Mouse (Mus musculus): ENCODE results near the gene Naxd. TPM values are rescaled to one million over a fixed set of nuclear protein-coding genes. Genes with fewer than 3 reads are reported as not detected.

Gene Naxd
- polyA plus RNA-seq, 1 experiment from 2014 or later = 40.4 TPM

DNA sequence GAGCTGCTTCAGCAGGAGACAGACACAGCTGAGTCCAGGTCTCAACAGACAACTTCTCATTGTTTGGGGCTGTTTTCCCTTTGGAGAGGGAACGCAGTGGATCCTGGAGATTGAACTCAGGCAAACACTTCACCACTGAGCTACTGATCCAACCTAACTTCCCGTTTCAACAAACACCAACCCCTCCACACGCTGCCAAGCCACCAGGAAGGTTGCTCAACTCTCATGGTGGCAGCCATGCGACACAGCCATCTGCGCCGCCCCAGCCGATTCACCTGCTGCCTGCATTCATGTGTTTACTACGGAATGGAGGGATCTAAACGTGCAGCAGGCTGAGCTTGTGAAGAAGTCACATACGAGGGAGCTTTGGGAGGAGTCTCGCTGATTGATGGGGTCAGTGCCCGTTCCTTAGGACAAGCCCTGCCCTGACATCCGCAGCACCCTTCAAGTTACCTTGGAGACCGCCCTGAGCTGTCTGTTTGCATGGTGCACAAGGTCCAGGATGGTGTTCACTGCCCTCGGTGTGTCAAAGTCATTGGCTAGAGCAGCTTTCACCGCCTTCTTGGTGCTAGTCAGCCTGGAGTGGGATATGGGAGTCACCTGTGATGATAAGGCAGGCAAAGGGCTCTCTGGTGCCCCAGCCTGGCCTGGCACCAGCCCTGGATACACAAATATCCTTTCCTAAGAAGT, 20.2 kb downstream of the Naxd start:
- no peak for ATAC-seq (ENCODE audit: low read depth)
- no peak overlapping the region for H3K27ac ChIP-seq
- WGBS (ENCODE audit: insufficient replicate concordance) = 76% methylated on average over 16 of the region's 16 CpGs
- no peaks in the 10 kb centered on the region for H3K9me3 ChIP-seq (replicated peaks)
- H3K27me3 ChIP-seq = no peaks in the 10 kb centered on the region
- H3K4me3 ChIP-seq (replicated peaks) = no peak overlapping the region
- H3K36me3 ChIP-seq = peaks cover 86% of the 10 kb centered on the region
- no peak for DNase-seq
- no peak overlapping the region for H3K9ac ChIP-seq
- H3K4me2 ChIP-seq = no peak overlapping the region
- peaks cover 34% of the 10 kb centered on the region for H3K4me1 ChIP-seq (replicated peaks)

DNA sequence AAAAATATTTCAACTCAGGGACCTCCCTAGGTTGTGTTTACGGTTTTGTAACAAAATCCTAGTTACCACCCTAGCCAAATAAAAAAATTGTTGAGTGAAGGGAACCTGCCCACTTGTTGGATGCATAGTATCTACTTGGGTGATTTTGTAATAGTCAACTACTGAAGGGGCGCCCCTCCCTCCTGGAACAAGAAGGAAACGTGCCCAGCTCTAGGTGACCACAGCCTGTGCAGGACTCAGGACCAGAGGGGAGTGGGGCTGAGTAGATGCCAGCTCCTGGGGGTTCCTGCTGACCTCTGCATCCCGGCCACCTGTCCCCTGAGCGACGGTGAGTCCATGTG, 20.7 kb downstream of the Naxd start:
- H3K4me1 ChIP-seq (replicated peaks) = peaks cover 29% of the 10 kb centered on the region
- WGBS (ENCODE audit: insufficient replicate concordance) = 83% methylated on average over 6 of the region's 6 CpGs
- no peaks in the 10 kb centered on the region for H3K9me3 ChIP-seq (replicated peaks)
- ATAC-seq (ENCODE audit: low read depth) (no peak), DNase-seq (no peak)
- peaks cover 83% of the 10 kb centered on the region for H3K36me3 ChIP-seq
- H3K4me3 ChIP-seq (replicated peaks) = no peak overlapping the region
- no peak overlapping the region for H3K9ac ChIP-seq
- no peak overlapping the region for H3K27ac ChIP-seq
- no peaks in the 10 kb centered on the region for H3K27me3 ChIP-seq
- H3K4me2 ChIP-seq = no peak overlapping the region

DNA sequence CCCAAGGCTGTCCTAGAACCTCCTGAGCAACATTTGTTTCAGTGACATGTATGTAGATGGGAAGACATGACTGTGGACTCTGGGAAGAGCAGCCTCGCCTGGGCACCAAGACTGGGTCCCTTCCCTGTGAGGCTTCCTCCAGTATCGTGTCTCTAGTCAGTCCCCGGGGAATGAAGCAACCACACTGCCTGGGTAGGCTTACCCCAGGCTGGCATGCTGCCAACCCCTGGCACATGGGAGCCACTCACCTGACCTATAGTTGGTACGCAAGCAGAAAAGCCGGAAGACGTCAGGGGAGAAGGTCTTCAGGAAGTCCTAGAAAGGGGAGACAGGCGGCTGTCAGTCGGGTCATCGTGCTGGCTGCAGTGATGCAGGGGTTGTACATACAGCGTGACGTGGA, 21.4 kb downstream of the Naxd start:
- WGBS (ENCODE audit: insufficient replicate concordance) = 84% methylated on average over 11 of the region's 11 CpGs
- Histone ChIP-seq H3K4me3 (replicated peaks) (no peak overlapping the region), H3K4me1 (replicated peaks) (peaks cover 23% of the 10 kb centered on the region), H3K9ac (no peak overlapping the region), H3K4me2 (no peak overlapping the region), H3K36me3 (peaks cover 76% of the 10 kb centered on the region), H3K9me3 (replicated peaks) (no peaks in the 10 kb centered on the region), H3K27me3 (no peaks in the 10 kb centered on the region), H3K27ac (no peak overlapping the region)
- DNase-seq (no peak), ATAC-seq (ENCODE audit: low read depth) (no peak)

DNA sequence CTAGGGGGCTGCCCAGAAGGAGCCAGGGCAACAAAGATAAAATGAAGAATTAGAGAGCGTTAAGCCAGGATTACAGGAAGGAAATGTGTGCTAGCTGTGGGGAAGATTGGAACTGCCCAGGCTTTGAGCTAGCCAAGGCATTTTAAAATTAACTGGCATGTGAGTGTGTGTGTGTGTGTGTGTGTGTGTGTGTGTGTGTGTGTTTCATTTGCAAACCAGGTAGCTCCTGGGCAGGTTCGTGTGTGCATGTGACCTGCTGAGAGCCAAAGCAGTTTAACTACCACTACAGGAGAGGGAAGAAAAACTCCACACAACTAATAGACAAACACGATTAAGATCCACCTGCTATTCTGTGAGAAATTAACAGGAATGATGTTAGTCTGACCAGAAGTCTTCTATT, 26.0 kb downstream of the Naxd start:
- H3K27ac ChIP-seq = no peak overlapping the region
- H3K36me3 ChIP-seq = peaks cover 48% of the 10 kb centered on the region
- no peak overlapping the region for H3K4me3 ChIP-seq (replicated peaks)
- no peak overlapping the region for H3K9ac ChIP-seq
- no peaks in the 10 kb centered on the region for H3K9me3 ChIP-seq (replicated peaks)
- 0 out of 2 replicates have a peak, but pooled peaks cover 3% of the 10 kb centered on the region for H3K4me1 ChIP-seq (replicated peaks)
- no peaks in the 10 kb centered on the region for H3K27me3 ChIP-seq
- no peak for ATAC-seq (ENCODE audit: low read depth)
- DNase-seq = no peak
- WGBS (ENCODE audit: insufficient replicate concordance) = 68% methylated on average over 3 of the region's 3 CpGs
- H3K4me2 ChIP-seq = no peak overlapping the region

DNA sequence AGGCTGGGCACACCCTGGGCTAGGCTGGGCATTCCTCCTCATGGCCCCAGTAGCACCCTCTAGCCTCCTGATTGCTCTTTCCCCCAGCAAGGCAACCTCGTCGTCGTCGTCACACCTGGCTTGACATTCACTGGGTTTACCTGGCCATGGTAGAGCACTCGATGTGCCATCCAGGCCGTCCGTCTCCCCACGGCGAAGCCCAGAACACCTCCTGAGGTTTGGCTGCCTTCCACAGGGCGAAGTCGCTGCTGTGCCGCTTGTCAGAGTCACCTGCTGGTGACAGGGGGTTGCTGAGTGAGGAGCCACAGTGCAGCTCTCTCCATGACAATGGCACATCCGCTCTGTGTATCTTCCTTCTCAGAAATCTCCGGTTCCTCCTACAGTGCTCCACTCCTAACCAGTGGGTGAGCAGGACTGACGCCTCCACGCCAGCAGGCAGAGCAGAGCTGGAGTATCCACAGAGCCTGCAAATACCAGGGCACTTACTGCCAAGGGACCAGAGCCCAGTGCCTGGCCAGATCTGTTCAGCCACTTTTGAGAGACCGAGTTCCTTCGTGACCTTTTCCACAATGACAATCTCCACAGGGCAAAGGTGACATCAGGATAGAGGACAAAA, 33.0 kb downstream of the Naxd start:
- Histone ChIP-seq H3K27ac (no peak overlapping the region), H3K4me2 (no peak overlapping the region), H3K36me3 (peaks cover 77% of the 10 kb centered on the region), H3K9me3 (replicated peaks) (no peaks in the 10 kb centered on the region), H3K27me3 (no peaks in the 10 kb centered on the region), H3K4me3 (replicated peaks) (no peak overlapping the region), H3K9ac (no peak overlapping the region), H3K4me1 (replicated peaks) (no peaks in the 10 kb centered on the region)
- no peak for DNase-seq
- ATAC-seq (ENCODE audit: low read depth) = peak; percentile 50
- WGBS (ENCODE audit: insufficient replicate concordance) = 81% methylated on average over 18 of the region's 18 CpGs

DNA sequence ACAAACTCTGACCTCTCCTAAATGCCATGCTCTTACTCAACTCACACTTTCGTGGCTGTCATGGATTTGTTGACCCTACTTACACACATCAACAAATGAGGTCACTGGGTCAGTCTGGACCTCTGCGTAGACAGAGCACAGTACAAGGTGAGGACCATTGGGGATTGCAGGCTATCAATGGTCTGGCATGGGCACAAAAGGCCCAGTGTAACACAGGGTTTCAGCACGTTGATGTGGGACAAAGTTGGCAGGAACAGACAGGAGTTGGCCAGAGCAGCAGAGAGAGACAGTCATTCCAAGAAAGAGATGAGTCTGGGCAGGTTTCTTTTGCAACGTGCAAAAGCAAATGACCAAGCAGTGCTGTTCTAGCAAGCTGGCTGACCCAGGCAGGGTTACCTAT, 33.5 kb downstream of the Naxd start:
- H3K9ac ChIP-seq = no peak overlapping the region
- H3K4me2 ChIP-seq = no peak overlapping the region
- no peaks in the 10 kb centered on the region for H3K9me3 ChIP-seq (replicated peaks)
- no peak overlapping the region for H3K27ac ChIP-seq
- WGBS (ENCODE audit: insufficient replicate concordance) = 69% methylated on average over 4 of the region's 4 CpGs
- H3K36me3 ChIP-seq = peaks cover 75% of the 10 kb centered on the region
- no peak overlapping the region for H3K4me3 ChIP-seq (replicated peaks)
- ATAC-seq (ENCODE audit: low read depth) = peak; percentile 82
- H3K4me1 ChIP-seq (replicated peaks) = no peaks in the 10 kb centered on the region
- no peaks in the 10 kb centered on the region for H3K27me3 ChIP-seq
- no peak for DNase-seq

DNA sequence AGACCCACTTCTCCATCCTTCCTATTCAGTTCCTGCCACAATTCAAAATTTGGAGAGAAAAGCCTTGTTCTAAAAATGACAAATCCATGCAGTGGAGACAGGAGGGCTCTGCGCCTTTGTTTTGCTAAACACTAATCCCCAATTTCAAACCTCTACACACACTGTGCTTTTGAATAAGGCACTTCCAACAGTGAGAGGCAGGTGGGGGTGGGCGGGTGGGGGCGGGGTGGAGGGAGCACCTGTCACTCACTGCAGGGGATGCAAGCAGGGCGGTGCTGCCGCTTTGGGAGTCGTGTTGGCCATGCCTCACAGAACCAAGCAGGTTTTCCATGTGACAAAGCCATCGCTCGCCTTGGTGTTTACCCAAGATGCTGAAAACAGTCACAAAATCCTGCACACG, 37.2 kb downstream of the Naxd start:
- no peaks in the 10 kb centered on the region for H3K9me3 ChIP-seq (replicated peaks)
- no peak overlapping the region for H3K9ac ChIP-seq
- H3K4me2 ChIP-seq = no peak overlapping the region
- no peak overlapping the region for H3K4me3 ChIP-seq (replicated peaks)
- no peaks in the 10 kb centered on the region for H3K4me1 ChIP-seq (replicated peaks)
- no peak overlapping the region for H3K27ac ChIP-seq
- 66% methylated on average over 9 of the region's 9 CpGs for WGBS (ENCODE audit: insufficient replicate concordance)
- ATAC-seq (ENCODE audit: low read depth) (no peak), DNase-seq (no peak)
- no peaks in the 10 kb centered on the region for H3K27me3 ChIP-seq
- H3K36me3 ChIP-seq = peaks cover 70% of the 10 kb centered on the region

DNA sequence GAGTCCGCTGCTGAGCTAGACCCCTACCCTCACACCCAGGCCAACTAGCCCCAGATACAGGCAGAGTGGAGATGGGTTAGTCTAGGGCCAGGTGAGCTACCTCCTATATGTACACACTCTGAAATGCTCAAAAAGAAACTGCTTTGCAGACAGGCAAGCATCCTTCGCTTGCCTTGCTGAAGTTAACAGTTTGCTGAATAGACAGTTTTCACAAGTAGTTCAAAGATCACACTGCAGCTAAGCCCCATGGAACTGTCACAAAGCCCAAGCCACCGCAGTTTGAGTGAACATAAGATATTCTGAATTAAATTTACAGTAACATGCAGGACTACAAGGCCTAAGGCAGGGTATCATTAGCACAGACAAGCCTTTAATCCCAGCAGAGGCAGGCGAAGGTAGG, 41.7 kb downstream of the Naxd start:
- Histone ChIP-seq H3K27ac (no peak overlapping the region), H3K4me2 (no peak overlapping the region), H3K4me3 (replicated peaks) (no peak overlapping the region), H3K27me3 (no peaks in the 10 kb centered on the region), H3K9me3 (replicated peaks) (no peaks in the 10 kb centered on the region), H3K4me1 (replicated peaks) (no peaks in the 10 kb centered on the region), H3K9ac (no peak overlapping the region), H3K36me3 (peaks cover 75% of the 10 kb centered on the region)
- ATAC-seq (ENCODE audit: low read depth) (no peak), DNase-seq (no peak)
- WGBS (ENCODE audit: insufficient replicate concordance) = 79% methylated on average over 4 of the region's 4 CpGs

DNA sequence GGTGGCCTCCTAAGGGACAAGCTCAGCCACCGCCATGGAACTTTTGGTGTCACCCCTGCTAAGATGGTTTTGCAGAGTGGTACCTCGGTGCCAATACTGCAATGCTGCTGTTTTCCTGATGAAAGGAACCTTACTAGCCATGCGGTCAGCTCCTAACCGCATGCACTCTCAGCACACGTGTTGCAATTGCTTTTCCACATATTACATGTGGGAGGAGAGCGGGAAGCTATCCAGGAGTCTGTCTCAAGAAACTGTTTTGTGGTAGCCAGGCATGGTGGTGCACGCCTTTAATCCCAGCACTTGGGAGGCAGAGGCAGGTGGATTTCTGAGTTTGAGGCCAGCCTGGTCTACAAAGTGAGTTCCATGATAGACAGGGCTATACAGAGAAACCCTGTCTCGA, 42.9 kb downstream of the Naxd start:
- 85% methylated on average over 8 of the region's 8 CpGs for WGBS (ENCODE audit: insufficient replicate concordance)
- Histone ChIP-seq H3K9ac (no peak overlapping the region), H3K27me3 (no peaks in the 10 kb centered on the region), H3K4me2 (no peak overlapping the region), H3K27ac (no peak overlapping the region), H3K4me3 (replicated peaks) (no peak overlapping the region), H3K36me3 (peaks cover 67% of the 10 kb centered on the region), H3K4me1 (replicated peaks) (no peaks in the 10 kb centered on the region), H3K9me3 (replicated peaks) (no peaks in the 10 kb centered on the region)
- ATAC-seq (ENCODE audit: low read depth) (no peak), DNase-seq (no peak)

DNA sequence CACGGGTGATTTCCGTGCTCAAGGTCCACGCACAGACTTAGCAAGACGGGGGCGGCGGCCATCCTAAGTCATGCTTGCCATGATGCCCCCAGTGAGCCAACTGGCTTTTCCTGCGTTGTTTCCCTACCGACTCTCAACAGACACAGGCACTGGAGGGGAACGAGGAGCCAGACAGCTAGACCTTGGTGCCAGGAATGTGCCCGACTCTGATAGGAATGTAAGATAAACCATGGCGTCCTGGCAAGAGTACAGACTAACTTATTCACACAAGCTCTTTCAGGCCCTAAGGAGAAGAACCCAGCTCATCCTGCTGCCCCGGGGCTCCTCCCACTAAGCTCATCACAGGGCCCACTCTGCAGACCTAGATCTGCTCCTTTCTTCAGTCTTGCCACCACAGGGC, 44.7 kb downstream of the Naxd start:
- Histone ChIP-seq H3K4me1 (replicated peaks) (no peaks in the 10 kb centered on the region), H3K9ac (no peak overlapping the region), H3K36me3 (peaks cover 73% of the 10 kb centered on the region), H3K9me3 (replicated peaks) (no peaks in the 10 kb centered on the region), H3K27me3 (no peaks in the 10 kb centered on the region), H3K4me3 (replicated peaks) (no peak overlapping the region), H3K27ac (no peak overlapping the region), H3K4me2 (no peak overlapping the region)
- no peak for ATAC-seq (ENCODE audit: low read depth)
- no peak for DNase-seq
- 86% methylated on average over 12 of the region's 12 CpGs for WGBS (ENCODE audit: insufficient replicate concordance)

DNA sequence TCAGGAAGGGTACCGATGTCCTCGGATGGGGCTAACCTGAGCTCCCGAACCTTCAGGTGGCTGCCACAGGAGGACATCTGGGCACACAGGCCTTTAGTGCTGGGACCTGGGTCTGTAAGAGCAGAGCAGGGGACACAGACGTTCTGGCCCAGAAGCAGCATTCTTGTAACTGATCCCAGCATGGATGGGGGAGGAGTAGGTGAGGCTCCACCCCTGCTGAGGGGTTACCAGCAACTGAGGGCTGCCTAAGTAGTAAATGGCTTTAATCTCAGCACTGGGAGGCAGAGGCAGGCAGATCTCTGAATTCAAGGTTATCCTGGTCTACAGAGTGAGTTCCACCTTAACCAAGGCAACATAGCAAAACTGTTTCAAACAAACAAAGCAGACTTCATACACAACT, 45.6 kb downstream of the Naxd start:
- ATAC-seq (ENCODE audit: low read depth) = no peak
- no peaks in the 10 kb centered on the region for H3K4me1 ChIP-seq (replicated peaks)
- no peak overlapping the region for H3K9ac ChIP-seq
- no peak overlapping the region for H3K4me2 ChIP-seq
- no peaks in the 10 kb centered on the region for H3K9me3 ChIP-seq (replicated peaks)
- no peak overlapping the region for H3K27ac ChIP-seq
- no peaks in the 10 kb centered on the region for H3K27me3 ChIP-seq
- DNase-seq = no peak
- no peak overlapping the region for H3K4me3 ChIP-seq (replicated peaks)
- H3K36me3 ChIP-seq = peaks cover 75% of the 10 kb centered on the region
- 78% methylated on average over 4 of the region's 4 CpGs for WGBS (ENCODE audit: insufficient replicate concordance)

DNA sequence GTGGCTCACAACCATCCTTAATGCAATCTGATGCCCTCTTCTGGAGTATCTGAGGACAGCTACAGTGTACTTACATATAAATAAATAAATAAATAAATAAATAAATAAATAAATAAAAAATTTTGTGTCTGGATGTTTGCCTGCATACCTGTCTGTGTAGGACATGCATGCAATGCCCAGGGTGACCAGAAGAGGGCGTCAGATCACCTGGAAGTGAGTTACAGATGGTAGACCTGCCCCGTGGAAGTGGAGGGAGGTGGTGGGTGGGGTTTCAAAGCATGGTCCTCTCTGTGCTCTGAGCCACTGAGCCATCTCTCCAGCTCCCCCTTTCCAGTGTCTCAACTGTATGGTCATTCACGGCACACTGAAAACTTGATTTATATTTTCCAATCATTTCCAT, 47.1 kb downstream of the Naxd start:
- H3K36me3 ChIP-seq = peaks cover 69% of the 10 kb centered on the region
- no peak overlapping the region for H3K9ac ChIP-seq
- 38% methylated on average over 3 of the region's 3 CpGs for WGBS (ENCODE audit: insufficient replicate concordance)
- H3K9me3 ChIP-seq (replicated peaks) = no peaks in the 10 kb centered on the region
- H3K27me3 ChIP-seq = no peaks in the 10 kb centered on the region
- no peak overlapping the region for H3K27ac ChIP-seq
- ATAC-seq (ENCODE audit: low read depth) (no peak), DNase-seq (peak; percentile 48)
- H3K4me3 ChIP-seq (replicated peaks) = no peak overlapping the region
- no peak overlapping the region for H3K4me2 ChIP-seq
- peaks cover 6% of the 10 kb centered on the region for H3K4me1 ChIP-seq (replicated peaks)

Data from liver, embryonic 13.5 days (tissue).